Mouse (Mus musculus): ENCODE results near the gene Fbxl14.

Gene Fbxl14

DNA sequence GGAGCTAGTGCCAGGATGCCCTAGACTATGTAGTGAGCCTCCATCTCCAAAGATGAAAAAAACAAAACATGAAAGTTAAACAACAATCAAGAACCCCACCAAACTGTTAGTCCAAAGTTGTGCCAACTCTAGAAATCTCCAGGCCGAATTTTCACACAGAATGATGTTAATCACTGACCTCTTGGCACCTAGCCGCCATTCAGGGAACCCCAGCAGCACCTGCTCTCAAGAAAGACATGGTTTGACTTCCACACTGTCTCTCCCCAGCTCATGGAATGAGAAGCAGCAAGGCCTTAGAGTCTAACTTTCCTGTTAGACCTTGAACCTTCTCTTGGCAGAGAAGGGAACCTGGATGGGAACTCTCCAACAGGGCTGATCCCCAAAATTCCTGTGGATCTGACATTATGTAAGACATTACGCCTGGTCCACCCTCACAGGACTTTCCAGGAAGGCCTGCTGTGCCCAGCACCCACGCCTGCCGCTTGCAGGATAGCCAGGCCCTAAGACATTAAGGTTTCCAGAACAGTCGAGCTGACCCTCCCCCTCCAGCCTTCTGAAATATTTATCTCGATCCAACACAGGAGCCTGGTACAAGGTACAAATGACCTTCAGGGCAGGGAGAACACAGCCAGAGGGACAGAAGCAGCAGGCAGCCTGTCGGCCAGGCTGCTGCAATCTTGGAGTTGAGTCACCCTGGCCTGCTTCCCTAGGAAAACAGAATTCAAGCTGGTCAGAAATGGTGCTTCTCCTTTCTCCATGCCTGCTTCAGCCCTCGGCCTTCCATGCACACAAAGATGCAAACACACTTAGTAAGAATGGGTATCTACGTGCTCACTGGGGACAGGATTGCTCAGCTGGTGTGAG, 12.3 kb upstream of the Fbxl14 start:
- in situ Hi-C loops (cut with MboI; ENCODE audit: low sequenced_read_pairs), result no loop called here

DNA sequence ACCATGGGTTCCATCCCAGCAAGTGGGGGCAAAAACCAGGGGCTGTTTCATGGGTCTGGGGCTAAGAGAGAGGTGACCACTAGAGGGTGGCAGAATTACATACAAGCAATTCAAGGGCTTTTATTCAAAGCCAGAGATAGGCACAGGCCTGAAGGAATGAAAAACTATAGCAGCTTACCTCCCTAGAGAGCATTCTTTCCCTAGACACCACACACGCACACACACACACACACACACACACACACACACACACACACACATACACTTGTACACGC, 11.7 kb upstream of the Fbxl14 start:
- in situ Hi-C loops (cut with MboI; ENCODE audit: low sequenced_read_pairs), result no loop called here

- in situ Hi-C loops (cut with MboI; ENCODE audit: low sequenced_read_pairs), result no loop called here
These were observed 8.7 kb upstream of the Fbxl14 start for GRCm38 (mm10) chr6:119470777-119471176.

DNA sequence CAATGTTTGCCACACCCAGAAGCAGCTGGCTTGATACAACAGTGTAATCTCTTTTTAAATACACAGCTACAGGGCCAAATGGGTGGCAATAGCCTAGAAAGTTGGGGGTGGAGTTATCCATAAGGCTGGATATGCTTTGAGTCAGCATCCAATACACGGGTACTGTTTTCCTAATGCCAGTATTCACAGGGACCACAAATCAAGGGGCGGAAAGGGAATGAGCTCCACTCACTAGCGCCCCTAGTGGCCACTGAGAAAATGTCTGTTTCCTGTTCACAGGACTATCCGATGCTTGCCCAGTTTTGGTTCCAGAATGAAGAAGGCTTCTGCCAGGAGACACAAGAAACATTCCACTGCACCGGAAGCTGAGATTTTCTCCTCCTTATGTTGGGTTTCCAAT, 7.3 kb upstream of the Fbxl14 start:
- in situ Hi-C loops (cut with MboI; ENCODE audit: low sequenced_read_pairs), result no loop called here

GRCm38 (mm10) chr6:119472705-119473104, 6.8 kb upstream of the Fbxl14 start:
- in situ Hi-C loops (cut with MboI; ENCODE audit: low sequenced_read_pairs), result no loop called here

GRCm38 (mm10) chr6:119473446-119473845, 6.0 kb upstream of the Fbxl14 start:
- in situ Hi-C loops (cut with MboI; ENCODE audit: low sequenced_read_pairs), result no loop called here

GRCm38 (mm10) chr6:119473992-119474391, 5.5 kb upstream of the Fbxl14 start:
- in situ Hi-C loops (cut with MboI; ENCODE audit: low sequenced_read_pairs), result no loop called here

GRCm38 (mm10) chr6:119475988-119476387, 3.5 kb upstream of the Fbxl14 start:
- in situ Hi-C loops (cut with MboI; ENCODE audit: low sequenced_read_pairs), result loop anchor here (25.0 kb wide), 2 partner anchors 436 to 736 kb away; partner anchors contain the start of gene Rad52

DNA sequence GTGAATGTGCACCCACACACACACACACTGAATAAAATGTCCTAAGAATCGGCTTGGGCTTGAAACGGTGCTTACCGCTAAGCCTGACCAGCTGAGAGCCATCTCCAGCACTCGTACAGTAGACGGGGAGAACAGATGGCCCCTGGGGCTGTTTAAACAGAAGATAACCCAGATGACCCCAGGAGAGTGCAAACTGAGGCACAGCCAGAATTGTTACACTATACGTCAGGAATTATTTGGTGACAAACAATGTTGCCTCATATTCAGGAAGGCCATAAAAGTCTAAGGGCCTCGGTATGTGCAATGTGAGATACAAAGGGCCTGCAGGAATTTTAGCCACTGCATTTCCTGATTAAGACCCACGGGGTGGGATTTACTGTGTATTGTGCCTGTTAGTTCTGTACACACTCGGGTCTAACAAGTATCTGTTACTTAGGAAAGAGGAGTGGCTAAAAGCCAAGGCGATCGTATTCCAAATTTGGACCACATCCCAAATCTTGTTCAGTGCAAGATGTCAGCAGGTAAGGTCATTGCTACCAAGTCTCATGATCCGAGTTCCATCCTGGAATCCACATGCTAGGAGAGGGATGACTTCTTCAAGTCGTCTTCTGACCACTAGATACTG, 1.7 kb upstream of the Fbxl14 start:
- in situ Hi-C loops (cut with MboI; ENCODE audit: low sequenced_read_pairs), result loop anchor here (25.0 kb wide), 2 partner anchors 435 to 735 kb away; partner anchors contain the start of gene Rad52

DNA sequence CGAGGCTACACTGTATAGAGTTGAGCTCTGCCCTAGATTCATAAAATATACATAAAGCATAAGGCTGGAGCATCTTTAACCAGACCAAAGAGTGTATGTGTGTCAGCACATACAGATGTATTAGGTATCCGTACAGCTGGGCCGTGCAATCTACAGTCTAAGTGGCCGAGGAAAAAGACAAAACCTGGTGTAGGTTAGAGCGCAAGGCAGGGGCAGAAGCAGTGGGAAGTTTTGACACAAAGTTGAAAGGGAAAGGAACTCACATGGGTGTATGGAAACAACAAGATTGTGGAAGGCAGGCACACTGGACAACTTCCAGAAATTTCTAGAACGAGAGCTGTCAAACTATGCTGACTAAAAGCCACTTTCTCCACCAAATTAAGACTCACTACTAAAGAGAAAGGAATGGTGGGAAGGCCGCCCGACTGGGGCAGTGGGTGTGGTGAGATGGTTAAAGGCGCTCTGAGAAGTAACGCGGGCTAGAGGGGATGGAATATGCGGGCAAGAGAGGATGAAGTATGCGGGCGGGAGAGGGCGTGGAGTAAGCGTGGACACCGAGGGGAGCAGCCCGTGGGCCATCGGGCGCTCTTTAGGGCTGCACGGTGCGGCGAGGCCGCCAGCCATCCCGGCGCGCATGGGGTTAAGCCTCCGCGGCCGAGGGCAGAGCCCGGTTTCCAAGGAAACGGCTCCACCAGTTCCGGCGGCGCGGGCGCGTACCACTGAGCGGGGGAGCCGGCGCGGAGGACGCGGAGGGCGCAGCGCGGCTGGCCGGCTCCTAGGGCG, 717 bp upstream of the Fbxl14 start:
- in situ Hi-C loops (cut with MboI; ENCODE audit: low sequenced_read_pairs), result loop anchor here (25.0 kb wide), 2 partner anchors 434 to 734 kb away; partner anchors contain the start of gene Rad52

- in situ Hi-C loops (cut with MboI; ENCODE audit: low sequenced_read_pairs), result loop anchor here (25.0 kb wide), 2 partner anchors 432 to 732 kb away; partner anchors contain the start of gene Rad52
These were observed 623 bp downstream of the Fbxl14 start for GRCm38 (mm10) chr6:119479876-119480705.

DNA sequence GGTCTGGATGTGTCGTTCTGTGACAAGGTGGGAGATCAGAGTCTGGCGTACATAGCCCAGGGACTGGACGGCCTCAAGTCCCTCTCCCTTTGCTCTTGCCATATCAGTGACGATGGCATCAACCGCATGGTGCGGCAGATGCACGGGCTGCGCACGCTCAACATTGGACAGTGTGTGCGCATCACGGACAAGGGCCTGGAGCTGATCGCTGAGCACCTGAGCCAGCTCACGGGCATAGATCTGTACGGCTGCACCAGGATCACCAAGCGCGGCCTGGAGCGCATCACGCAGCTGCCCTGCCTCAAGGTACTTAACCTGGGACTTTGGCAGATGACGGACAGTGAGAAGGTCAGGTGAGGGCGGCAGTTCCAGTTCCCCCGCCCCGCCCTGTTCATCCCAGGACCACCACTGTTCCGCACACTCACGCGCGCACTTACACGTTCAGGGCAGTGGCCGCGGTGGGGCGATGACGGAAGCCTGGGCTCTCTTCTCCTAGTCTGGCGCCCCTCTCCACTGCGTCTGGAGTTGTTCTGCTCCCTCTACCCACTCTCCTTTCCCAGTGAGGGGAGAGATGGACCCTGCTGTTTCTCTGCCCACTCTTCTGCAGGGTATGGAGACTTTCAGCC, 1.4 kb downstream of the Fbxl14 start:
- in situ Hi-C loops (cut with MboI; ENCODE audit: low sequenced_read_pairs), result loop anchor here (25.0 kb wide), 2 partner anchors 431 to 731 kb away; partner anchors contain the start of gene Rad52

DNA sequence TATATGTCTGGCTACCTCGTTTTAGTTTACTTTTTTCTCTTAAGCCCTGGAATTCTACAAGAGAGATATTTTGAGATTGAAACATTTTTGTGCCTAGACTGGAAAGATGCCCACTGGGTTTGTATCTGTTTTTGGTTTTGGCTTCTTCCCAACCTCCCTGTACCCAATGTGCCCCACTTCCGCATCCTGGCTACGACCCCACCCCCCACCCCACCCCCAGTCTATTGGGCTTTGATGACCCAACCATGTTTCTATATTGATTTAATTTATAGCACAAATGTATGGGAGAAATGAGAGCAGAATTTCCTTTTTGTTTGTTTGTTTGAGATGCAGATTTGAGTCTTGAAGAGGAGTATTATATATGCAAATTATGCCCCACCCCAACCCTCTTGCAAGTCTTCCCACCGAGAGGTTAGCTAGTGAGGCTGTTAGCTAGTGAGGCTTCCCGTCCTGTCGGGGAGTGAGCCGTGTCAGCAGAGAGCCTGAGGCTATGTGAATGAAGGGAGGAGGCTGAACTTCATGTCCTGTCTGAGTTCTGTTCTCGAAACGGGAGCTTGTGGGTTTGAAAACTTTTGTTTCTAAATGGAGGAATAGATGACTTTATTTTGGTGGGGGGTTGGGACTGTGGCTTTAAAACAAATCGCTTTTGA, 2.4 kb downstream of the Fbxl14 start:
- in situ Hi-C loops (cut with MboI; ENCODE audit: low sequenced_read_pairs), result loop anchor here (25.0 kb wide), 2 partner anchors 430 to 730 kb away; partner anchors contain the start of gene Rad52

- in situ Hi-C loops (cut with MboI; ENCODE audit: low sequenced_read_pairs), result loop anchor here (25.0 kb wide), 2 partner anchors 429 to 729 kb away; partner anchors contain the start of gene Rad52
These were observed 3.6 kb downstream of the Fbxl14 start for GRCm38 (mm10) chr6:119482958-119483600.

GRCm38 (mm10) chr6:119485486-119485885, 6.0 kb downstream of the Fbxl14 start:
- in situ Hi-C loops (cut with MboI; ENCODE audit: low sequenced_read_pairs), result loop anchor here (25.0 kb wide), 2 partner anchors 427 to 727 kb away; partner anchors contain the start of gene Rad52

GRCm38 (mm10) chr6:119486381-119487084, 7.1 kb downstream of the Fbxl14 start:
- in situ Hi-C loops (cut with MboI; ENCODE audit: low sequenced_read_pairs), result loop anchor here (25.0 kb wide), 2 partner anchors 426 to 726 kb away; partner anchors contain the start of gene Rad52

DNA sequence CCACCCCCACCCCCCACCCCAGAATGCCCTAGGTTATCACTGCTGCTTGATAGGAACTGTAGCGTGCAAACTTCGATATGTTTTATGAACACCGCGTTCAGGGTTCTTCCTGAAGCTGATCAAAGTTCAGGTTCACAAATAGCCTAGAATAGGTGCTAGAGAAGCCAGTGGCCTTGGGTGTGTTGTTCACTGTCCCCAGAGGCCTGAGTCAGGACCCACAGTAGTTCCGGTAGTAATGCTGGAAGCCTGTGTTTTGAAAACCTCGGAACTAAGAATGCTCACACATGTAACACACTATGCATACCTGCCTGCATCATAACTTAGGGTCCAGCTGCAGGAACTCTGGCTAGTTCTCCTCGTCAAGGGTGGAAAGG, 7.6 kb downstream of the Fbxl14 start:
- in situ Hi-C loops (cut with MboI; ENCODE audit: low sequenced_read_pairs), result loop anchor here (25.0 kb wide), 2 partner anchors 425 to 725 kb away; partner anchors contain the start of gene Rad52

GRCm38 (mm10) chr6:119487619-119488018, 8.2 kb downstream of the Fbxl14 start:
- in situ Hi-C loops (cut with MboI; ENCODE audit: low sequenced_read_pairs), result loop anchor here (25.0 kb wide), 2 partner anchors 425 to 725 kb away; partner anchors contain the start of gene Rad52
